Mouse (Mus musculus) embryonic fibroblast, embryonic 13.5 days (primary cell): Measurements from ENCODE around the gene Pdia4.

Source experiments
- CTCF ChIP-seq: IDR thresholded peaks from 2 replicates; pipeline ENCODE4 v1.5.1; 2011; ENCODE audit warnings: mild to moderate bottlenecking, control low read depth, low read length, moderate library complexity, borderline replicate concordance; ENCODE audit not compliant: insufficient read depth
- POLR2A ChIP-seq: IDR thresholded peaks from 2 replicates; pipeline ENCODE4 v1.6.1; 2011; ENCODE audit warnings: low read depth, mild to moderate bottlenecking, control low read depth, low read length, moderate library complexity

DNA sequence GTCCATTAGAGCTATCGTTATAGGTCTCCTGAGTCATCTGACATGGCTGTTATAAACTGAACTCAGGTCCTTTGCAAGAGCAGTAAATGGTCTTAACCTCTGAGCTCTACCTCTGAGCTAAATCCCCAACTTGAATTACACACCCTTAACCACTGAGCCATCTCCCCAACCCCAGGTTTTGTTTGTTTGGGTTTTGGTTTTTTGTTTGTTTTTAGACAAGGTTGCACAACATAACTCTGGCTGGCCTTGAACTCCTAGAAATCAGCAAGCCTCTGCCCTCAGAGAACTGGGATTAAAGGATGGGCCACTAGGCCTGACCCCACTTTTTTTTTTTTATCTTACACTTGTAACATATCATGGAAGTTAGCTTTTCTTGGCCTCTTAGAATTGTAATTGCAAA lies 2.9 kb upstream of the Pdia4 start:
- TF ChIP-seq CTCF (no peak), POLR2A (no peak)
